Mouse (Mus musculus) megakaryocyte-erythroid progenitor cell, adult 5 weeks (primary cell): ENCODE results near the gene Stard3nl. TPM values are rescaled to one million over a fixed set of nuclear protein-coding genes. Genes with fewer than 3 reads are reported as not detected.

ENCODE experiments used
- polyA plus RNA-seq: library from polyadenylated mRNA; stranded (reverse); fragments of >175 nt; gene quantifications from 2 replicates; pipeline ENCODE4 v1.2.3, GENCODE M21; 2012

Stard3nl gene
- polyA plus RNA-seq = 1.5 and 2.4 TPM in 2 replicates

DNA sequence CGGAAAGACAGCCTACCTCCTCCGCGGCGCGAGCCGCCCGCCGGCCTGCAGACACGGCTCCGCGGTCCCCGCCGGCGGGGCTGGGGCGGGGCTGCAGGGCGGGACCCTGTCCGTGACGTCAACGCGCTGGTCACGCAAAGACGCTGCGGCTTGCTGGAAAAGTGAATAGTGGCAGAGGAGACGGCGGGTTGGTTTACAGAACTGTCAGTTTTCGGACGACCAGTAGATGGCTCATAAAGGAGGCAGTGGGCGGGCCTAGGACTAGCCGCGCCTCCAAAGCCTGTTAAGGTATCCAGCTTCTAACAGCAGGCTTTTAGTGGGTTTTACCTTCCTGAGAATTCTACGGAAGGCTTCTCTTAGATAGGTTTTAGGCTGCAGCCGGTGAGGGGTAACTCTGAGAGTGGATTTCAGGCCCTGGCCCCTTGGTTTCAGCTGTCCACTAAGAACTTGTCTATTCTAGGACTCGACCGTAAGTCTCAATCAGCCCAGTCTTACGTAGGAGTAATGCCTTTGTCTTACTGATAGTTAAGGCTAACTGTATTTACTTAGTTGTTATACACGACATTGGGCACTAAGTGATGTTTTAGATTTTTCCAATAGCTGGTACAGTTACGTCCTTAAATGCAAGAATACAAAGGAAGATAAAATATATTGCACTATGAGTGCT lies at the start of gene Stard3nl:
TSS of gene Stard3nl (minus strand) at position 108 of the 667 bp plus-strand sequence.

Other genes with a start within 250 kb of the Stard3nl start
- gene Epdr1, start 224.1 kb upstream of the Stard3nl start, polyA plus RNA-seq = 15.6 and 20.9 TPM in 2 replicates
- gene Sfrp4, start 227.3 kb upstream of the Stard3nl start, polyA plus RNA-seq = 0.84 and 1.1 TPM in 2 replicates